Mouse (Mus musculus): ENCODE data around the gene Golm1.
"Not testable (repeated sequence)": the region's sequence is repeated elsewhere in the genome, so short reads cannot be mapped to it uniquely, and the experiment has no call there.

Golm1 gene

DNA sequence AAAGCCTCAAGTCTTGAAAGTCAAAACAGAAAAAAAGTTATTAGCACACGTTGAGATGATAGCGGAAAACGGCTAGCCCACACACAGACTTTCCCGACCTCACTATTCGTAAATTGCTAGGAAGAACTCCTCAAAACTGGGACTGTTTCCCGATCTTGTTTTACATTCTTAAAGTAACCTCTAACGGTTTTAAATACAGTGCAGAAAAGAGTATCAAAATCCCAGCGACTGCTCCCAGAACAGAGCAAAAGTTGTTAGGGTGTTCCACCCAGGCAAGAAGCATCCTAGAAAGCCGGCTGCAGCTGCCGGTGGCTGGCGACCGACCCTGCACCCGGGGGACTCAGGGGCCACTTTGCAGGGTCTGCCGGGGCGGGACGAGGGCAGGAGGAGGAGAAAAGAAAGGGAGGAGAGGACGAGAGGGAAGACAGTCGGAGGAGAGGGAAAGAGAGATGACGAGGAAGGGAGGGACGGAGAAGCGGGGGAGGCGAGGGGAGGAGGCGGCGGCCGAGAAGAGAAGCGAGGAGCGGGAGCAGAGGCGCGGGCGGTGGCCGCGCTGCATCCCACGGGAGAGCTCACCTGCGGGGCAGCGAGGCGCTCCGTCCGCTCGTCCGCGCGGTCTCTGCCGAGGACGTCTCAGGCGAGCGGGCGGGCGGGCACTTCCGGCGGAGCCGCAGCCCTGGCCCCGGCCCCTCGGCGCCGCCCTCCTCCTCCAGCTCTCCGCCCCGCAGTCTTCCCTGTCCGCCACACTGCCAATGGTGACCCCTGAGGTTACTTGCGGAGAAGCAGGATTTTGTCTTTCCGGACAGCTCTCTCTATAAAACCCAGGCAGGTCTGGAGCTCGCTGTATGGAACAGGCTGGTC, at the start of gene Golm1:
Gene Golm1, minus strand, starts transcription at position 661 of the 861 bp plus-strand sequence.
- DNase-seq (ENCODE audit: low spot score): no peak

DNA sequence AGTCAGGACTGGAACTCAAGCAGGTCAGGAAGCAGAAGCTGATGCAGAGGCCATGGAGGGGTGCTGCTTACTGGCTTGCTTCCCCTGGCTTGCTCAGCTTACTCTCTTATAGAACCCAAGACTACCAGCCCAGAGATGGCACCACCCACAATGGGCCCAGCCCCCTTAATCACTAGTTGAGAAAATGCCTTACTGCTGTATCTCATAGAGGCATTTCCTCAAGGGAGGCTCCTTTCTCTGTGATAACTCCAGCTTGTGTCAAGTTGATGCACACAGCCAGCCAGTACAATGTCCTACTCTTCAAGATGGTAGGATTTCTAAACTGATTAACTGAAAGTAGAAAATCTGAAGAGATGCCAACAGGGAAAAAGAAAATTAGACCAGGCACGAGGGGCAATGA, 46.5 kb upstream of the Golm1 start:
- not testable (repeated sequence) for DNase-seq (ENCODE audit: low spot score)

DNA sequence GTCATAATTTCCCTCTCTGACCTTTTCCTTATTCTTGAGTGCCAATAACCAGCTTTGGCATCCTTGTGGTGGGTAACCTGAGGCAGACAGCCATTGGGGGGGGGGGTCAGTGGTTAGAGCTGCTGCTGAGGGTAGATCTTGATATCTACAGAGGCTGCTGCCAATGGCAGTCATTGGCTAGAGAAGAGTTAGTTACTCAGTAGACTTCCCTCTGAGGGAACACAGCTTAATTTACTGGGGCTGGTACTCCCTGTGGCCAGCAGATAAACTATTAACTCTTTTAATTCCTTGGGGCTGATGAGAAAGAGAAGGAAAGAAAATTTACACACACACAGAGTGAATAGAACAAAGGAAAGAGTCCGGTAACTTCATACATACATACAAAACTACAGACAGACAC, 43.9 kb upstream of the Golm1 start:
- no peak for DNase-seq (ENCODE audit: low spot score)

DNA sequence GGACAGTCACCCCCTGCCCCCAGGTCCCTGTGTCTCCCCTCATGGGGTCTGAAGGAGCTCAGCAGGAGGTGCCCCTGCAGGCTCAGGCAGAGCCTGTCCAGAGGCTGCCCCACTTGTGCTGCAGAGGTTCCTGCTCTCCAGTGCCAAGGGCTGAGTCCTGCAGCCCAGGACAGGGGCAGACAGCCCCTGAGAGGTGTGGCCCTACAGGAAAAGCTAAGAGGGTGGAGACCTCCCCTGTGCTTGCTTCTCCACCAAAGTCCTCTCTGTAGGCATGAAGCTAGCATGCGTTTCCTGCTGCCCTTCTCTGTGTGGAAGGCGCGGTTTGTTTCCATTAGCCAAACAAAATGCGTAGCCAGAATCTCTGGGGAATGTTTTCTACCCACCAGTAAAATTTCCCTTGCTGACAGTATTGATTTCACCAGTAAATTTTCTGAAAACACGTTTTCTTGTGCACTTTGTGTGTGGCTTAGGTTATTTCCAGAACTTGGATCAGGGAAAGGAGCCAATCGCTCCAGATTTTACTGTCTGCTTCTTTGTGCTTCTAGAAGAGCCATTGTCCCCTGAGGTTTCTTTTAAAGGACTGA, 43.3 kb upstream of the Golm1 start:
- not testable (repeated sequence) for DNase-seq (ENCODE audit: low spot score)

DNA sequence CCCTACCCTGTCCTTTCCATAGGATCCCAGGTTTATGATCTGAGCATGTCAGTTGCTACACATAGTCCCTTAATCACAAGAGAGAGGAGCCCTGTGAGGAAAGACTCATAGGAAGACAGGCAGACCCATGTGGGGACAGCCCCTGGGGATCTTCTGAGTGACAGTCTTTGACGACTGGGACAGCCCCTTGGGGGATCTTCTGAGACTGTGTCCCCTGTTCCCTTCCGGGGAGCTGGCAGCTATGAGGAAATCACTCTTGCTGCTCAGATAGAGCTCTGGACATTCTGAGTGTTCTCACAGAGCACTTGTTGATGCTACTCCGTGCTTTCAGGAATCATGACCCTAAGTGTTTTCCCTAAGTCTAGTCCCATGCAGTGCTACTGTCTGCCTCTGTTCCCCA, 38.1 kb upstream of the Golm1 start:
- no peak for DNase-seq (ENCODE audit: low spot score)

DNA sequence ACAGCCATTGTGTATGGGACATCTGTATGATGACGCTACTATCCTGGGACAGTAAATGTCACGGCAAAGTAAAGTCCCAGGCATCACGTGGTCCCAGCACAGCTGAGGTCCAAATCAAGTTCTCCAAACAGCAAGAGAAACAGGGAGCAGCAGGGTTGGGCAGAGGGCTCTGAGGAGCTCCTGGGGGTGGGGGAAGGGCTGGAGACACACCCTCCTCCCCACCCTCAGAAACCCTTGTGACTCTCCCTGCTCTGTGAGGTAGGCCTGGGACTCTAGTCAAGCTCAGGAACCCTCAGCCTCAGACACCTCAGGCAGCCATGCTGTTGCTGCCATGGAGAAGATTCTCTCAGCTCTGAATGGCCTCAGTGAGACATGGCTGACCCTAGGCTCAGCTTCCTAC, 36.4 kb upstream of the Golm1 start, which contains the start of gene Spata31d1b:
Gene Spata31d1b, plus strand, starts transcription at position 301 of the 400 bp plus-strand sequence.
- DNase-seq (ENCODE audit: low spot score): not testable (repeated sequence)

DNA sequence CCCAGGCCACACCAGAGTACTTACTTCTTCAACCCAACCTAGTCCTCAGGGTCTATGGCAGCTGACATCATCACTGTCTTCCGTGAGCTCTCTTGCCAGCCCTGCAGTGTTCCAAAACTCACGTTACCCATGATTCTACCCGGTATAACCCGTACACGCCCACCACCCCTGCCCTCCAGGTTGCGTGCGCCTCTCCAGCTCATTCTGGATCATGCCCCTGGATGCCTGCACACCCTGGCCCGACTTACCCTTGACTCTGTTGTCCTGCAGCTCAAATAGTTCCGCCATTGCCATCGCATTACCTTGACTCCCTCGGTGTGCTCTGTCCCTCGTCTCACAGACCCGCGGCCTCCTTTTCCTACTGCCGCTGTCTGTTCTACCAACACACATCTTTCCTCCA, 34.6 kb upstream of the Golm1 start, which contains the start of gene Spata31d1a:
Gene Spata31d1a, minus strand, starts transcription at position 101 of the 400 bp plus-strand sequence.
- no peak for DNase-seq (ENCODE audit: low spot score)

DNA sequence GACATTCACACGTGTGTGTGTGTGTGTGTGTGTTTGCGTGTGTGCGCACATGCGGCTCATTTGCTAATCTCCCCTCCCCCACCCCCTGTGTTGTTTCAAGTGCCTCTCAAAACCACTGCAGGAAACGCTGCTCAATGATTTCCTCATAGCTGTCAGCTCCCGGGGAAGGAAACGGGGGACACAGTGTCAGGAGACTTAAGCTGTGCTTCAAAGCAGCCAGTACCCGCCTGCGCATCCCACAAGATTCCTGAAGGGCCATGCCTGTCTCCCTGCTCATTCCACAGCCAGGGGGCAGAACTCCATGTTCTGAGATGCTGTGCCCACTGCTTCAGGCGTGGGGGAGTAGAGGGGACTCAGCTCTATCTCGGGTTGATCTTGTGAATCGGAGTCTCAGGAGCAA, 29.0 kb upstream of the Golm1 start:
- DNase-seq (ENCODE audit: low spot score): no peak

DNA sequence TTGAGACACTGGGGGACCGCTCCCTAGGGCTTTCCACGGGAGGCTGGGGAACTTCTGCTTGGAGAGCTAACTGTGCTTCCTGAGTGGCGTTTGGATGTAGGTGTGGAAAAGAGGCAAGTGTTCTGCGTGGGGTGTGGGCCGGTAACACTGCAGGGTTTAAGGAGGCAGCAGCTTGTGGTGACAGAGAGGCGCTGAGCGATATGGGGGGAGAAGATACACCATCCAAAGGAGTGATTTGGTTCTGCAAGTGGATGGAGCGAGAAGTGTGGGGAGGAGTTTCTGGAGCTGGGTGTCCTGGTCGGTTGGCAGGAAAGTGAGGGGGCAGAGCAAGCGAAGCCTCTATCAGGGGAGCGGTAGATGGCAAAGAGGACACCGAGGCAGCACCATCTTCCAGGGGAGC, 27.9 kb upstream of the Golm1 start:
- DNase-seq (ENCODE audit: low spot score): no peak

DNA sequence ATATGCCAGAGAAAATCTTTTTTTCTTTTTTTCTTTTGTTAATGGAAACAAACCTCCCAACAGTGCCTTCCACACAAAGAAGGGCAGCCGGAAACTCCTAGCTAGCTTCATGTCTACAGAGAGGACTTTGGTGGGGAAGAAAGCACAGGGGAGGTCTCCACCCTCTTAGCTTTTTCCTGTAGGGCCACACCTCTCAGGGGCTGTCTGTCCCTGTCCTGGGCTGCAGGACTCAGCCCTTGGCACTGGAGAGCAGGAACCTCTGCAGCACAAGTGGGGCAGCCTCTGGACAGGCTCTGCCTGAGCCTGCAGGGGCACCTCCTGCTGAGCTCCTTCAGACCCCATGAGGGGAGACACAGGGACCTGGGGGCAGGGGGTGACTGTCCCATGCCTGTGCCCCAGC, 24.5 kb upstream of the Golm1 start:
- not testable (repeated sequence) for DNase-seq (ENCODE audit: low spot score)

DNA sequence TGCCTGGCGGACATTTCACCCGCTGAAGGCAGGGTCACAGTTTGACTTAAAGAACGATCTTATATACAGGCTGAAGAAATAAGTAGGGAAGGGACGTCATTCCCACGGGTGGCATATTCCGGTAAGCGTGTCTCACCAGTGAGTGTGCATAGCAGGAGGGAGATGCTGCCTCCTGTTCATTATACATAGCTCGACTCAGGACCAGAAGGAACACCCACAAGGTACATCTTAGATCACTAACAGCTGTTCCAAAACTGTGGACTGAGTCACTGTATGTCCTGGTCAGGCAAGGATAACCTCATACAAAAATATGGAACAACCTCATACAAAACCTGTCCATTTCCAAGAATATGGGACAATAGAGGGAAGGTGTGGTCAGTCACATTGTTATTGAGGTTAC, 23.5 kb upstream of the Golm1 start:
- no peak for DNase-seq (ENCODE audit: low spot score)

DNA sequence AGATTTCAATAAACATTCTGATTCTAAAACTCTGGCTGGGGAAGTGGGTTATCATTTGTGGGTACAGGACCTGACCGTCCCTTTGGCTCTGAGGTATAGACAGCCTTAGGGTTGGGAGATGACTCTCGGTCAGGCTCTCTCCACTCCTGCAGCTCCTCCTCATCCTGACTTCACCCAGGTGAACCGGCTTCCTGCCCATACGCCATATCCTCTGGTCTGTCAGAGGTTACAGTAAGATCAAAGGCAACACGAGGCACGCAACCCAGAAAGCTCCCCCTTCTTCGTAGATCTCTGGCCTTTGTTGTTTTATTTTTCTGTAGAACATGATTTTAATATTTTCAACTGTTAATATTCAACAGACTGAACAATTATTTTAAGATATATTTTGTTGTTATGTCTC, 20.2 kb upstream of the Golm1 start:
- DNase-seq (ENCODE audit: low spot score): no peak

DNA sequence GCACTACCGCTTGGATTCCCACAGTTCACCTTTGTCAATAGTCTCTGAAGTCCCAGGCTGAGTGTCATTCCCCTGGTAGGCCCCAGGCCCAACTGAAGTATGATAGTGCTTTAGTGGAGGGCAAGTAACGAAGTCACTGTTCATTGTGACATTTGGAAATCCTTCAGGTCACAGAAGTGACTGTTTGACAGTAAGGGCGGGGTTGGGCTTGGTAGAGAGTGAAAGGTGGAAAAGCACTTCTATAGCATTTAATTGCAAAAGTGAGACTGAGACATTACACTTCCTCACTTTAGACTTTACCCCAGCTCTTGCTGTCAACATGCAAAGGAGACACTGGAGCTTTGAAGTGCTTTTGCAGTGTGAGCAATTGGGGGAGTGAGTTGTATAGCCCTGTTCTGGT, 18.4 kb upstream of the Golm1 start, which contains the start of gene 4921517D22Rik:
Gene 4921517D22Rik, minus strand, starts transcription at position 101 of the 400 bp plus-strand sequence.
- DNase-seq (ENCODE audit: low spot score): no peak

DNA sequence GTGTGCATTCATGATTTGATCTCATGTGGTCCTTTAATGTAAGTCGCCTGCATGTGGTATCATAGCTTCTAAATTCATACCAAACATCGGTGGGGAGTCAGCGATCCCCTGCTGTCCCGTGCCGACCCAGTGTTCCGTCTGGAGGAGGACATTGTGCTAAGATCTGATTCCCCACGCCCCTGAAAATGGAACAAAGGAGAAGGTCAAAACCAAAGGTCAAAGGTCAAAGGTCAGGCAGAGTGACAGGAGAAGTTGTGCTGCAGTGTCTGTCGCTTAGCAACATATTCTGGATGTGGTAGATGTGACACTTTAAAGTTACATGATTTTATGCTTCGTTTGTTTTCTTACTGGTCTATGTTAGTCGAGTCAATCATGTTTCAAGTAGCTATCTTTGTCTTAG, 15.9 kb upstream of the Golm1 start:
- DNase-seq (ENCODE audit: low spot score): no peak

DNA sequence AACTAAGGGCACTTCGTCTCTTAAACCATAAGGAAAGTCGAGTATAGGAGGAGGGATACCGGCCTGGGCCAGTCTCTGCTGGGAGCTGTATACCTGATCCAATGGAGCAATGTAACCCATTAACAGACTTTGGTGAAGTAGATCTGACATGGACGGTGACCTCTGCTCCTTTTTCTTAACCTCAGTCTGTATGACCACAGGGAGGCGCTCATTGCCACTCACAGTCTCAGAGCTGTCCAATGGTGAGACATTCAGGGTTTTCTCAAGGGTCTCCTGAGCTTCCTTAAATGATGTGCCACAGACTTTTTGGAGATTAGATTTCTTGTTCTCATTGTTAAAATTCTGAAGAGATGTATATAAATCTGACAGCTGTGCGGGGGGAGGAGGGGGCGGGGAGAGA, 15.0 kb upstream of the Golm1 start:
- no peak for DNase-seq (ENCODE audit: low spot score)

DNA sequence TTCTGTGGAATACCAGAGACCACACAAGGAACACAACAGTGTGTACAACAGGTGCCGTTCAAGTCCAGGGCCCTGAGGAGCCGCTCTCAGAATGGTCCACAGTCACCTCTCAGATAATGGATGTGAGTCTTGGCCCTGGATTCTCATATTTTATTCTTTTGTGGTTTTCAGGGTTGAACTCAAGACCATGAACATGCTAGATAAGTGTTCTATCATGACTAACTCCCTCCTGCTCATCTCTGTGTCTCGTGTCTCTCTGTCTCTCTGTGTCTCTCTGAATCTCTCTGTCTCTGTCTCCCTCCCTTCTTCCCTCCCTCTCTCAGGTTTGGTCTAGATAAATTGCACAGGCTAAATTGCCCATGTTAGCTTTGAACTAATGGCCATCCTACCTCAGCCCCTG, 14.2 kb upstream of the Golm1 start:
- DNase-seq (ENCODE audit: low spot score): no peak

DNA sequence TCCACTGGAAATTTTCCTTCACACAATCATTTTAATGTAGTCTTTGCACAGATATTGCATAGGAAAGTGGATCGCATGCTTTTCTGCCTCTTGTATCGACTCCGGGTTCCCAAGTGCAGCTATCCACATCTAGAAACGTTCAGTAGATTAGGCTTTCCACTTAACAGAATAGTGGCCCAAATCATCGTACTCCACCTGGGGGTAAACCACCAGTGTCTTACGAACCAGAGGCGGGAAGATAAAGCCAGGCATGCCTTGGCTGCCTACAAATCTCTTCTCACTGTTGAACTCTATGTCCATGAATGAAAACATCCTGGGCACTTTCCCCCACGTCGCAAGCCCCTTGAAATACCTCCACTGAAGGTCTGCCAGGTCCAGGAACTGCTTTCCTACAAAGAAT, 13.7 kb upstream of the Golm1 start:
- no peak for DNase-seq (ENCODE audit: low spot score)

DNA sequence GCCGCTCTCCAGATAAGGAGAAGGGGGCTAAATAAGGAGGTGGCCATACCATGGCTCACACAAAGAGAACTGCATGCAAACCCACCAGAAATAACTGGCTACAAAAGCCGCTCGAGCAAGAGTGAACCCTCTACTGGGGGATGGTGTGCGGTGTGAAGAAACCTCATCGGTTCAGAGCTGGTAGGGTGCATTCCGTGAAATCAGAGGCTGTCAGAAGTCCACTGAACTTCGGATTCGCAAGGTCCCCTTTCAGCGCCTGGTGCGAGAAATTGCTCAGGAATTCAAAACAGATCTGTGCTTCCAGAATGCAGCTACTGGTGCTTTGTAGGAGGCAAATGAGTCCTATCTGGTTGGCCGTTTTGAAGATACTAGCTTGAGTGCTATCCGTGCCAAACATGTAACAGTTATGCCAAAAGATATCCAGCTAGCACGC, 12.7 kb upstream of the Golm1 start:
- no peak for DNase-seq (ENCODE audit: low spot score)

DNA sequence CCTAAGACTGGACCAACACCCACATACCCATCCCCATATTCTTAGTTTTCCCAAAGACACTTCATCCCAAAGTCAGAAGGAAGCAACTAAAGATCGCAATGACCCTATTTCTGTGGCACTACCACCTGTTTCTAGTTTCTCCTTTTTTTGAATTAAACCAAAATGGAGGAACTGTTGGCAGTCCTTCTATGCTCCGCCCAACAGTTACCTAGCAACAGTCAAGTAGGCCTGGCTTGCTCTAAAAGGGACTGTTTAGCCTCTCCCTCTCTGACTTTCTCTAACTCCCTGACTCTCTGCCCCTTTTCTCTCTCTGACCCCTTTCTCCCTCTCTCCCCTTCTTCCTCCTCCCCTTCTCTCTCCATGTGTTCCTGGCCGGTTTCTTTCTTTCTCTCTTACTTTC, 9.6 kb upstream of the Golm1 start:
- no peak for DNase-seq (ENCODE audit: low spot score)

DNA sequence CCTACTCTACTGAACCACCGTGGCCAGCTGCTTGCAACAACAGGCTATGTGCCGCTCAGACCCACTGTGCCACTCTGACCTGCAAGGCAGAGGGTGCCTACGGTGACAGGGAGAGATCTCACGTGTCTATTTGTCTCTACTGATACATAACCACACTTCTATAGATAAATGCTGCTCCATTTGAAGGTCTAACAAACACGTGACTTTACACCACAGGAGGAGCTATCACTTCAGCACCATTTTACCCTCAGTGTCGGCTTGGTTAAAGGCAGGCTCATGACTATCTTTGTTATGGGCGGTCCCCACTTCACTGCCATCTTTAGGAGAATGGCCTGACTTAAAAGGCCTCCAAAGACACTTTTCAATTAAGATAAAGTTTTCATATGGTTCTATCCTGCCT, 7.0 kb upstream of the Golm1 start:
- no peak for DNase-seq (ENCODE audit: low spot score)

DNA sequence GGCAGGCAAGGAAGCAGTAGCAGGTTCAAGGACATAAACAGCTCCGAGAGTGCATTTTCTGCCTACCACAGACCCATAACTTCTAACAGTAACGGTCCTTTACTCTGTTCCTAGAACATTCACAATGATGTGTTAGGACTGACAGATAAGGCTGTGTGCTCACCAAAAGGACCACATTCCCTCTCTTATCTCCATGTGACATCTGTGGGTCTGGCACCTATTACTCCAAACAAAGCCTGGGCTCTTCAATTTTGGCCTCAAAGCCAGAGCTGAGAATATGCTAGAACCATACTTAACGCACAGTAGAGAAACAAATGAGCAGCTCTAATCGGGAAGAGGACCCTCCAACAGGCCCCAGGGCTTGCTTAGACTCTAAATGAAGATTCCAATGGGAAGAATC, 4.3 kb upstream of the Golm1 start:
- no peak for DNase-seq (ENCODE audit: low spot score)

DNA sequence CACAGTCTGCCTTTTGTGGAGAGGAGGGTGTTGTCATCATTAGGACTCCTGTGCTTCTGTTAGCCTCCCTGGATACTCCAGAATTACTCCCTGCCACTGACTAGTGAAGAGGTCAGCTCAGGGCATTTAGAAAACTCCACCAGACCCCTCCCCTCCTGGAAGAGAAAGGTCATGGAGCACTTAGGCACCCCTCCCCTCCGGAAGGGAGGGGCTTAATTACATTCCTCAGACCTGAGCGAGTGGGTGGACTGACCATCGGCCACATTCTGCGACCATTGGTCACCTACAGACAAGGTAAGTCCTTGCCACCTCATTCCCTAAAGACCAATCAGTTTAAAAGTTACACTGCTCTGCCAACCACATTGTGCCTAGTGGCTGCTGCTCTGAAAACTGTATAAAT, 3.7 kb upstream of the Golm1 start:
- no peak for DNase-seq (ENCODE audit: low spot score)
